ENCODE assay signal across 9 mouse cellular contexts in the genomic region with DNA sequence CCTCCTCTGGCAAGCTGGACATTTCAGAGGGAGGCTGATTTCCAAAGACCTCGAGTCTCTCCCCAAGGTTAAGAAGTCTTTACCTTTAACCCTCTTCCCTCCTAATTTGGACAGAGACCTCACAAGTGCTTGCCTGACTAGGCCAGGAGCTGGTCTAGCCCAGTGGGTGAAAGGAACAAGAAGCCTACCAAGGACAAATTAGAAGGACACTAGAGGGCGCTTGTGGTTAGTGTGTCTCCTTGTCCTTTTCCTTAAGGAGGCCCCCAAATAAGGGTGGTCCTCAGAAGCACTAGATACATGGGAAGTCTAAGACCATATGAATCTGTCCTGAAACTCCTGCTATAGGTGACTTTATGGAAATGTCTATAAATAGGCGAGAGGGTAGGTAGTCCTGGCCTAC. TPM values are rescaled to one million over a fixed set of nuclear protein-coding genes. Genes with fewer than 3 reads are reported as not detected.
DNase-seq lines count a peak whose midpoint lies in the region; ATAC-seq lines count a peak whose summit lies in the region.
"Had no signal": no experiment of that assay in that cellular context is flagged by ENCODE, and none has a peak within 500 bp of the region (broad histone marks: within the 10 kb centered on the region; RNA-seq: fewer than 3 reads in every experiment).

No protein-coding gene starts in this region.

- peak; percentile 52 for DNase-seq in CD4-positive, CD25-positive, alpha-beta regulatory T cell, adult 2 months (ENCODE audit: low read depth, low spot score)
- peak; percentile 23 for DNase-seq in left cerebral cortex, postnatal 4 days
- no peak for DNase-seq in left cerebral cortex, adult 8-10 months (ENCODE audit: low spot score in 2 of 2)
- peak; percentile 57 for DNase-seq in adipocyte (ENCODE audit: low spot score)
- peak; percentile 61 for DNase-seq in induced T-regulatory cell, adult 2 months (ENCODE audit: low read depth)
- DNase-seq in thymus, postnatal 25 days: peak; percentile 30
- DNase-seq in spleen, postnatal 14 days (ENCODE audit: low spot score in 2 of 2): no peak
- DNase-seq: liver, embryonic 13.5 days had no signal

- ATAC-seq in CD4-positive, CD25-positive, alpha-beta regulatory T cell, adult 4 months: no peak

- intact Hi-C loops in left cerebral cortex, postnatal 4 days (cut with DNase I): loop anchor here (5.0 kb wide), 1 partner anchor 95 kb away; the partner anchor contains the start of gene Smarcc2

RNA-seq across cellular contexts. Expression of gene Coq10a, which starts 6.2 kb away (rescaled TPM):
- polyA plus RNA-seq in CD4-positive, CD25-positive, alpha-beta regulatory T cell, adult 4 months (2017; shearing (Covaris generic)): 10 to 100 TPM; 14.5 to 15.7 TPM
- total RNA-seq in left cerebral cortex, postnatal 4 days (2021): 10 to 100 TPM; 57.7 to 58.1 TPM
- total RNA-seq in left cerebral cortex, adult 8-10 months (2022): 10 to 100 TPM; 59.3 to 62.4 (median 61.5) TPM

RNA-seq across cellular contexts. Expression of gene Ankrd52, which starts 14.3 kb away (rescaled TPM):
- 1 to 10 TPM; 2.3 to 3.3 TPM for polyA plus RNA-seq in CD4-positive, CD25-positive, alpha-beta regulatory T cell, adult 4 months (2017; shearing (Covaris generic))
- 10 to 100 TPM; 84.9 to 85.5 TPM for total RNA-seq in left cerebral cortex, postnatal 4 days (2021)
- 10 to 100 TPM; 41.2 to 49.0 (median 44.8) TPM for total RNA-seq in left cerebral cortex, adult 8-10 months (2022)

RNA-seq across cellular contexts. Expression of gene Cs, which starts 25.0 kb away (rescaled TPM):
- polyA plus RNA-seq in CD4-positive, CD25-positive, alpha-beta regulatory T cell, adult 4 months (2017; shearing (Covaris generic)): 100 to 1,000 TPM; 124 to 182 TPM
- total RNA-seq in left cerebral cortex, postnatal 4 days (2021): 100 to 1,000 TPM; 236 to 250 TPM
- 100 to 1,000 TPM; 221 to 239 (median 230) TPM for total RNA-seq in left cerebral cortex, adult 8-10 months (2022)

RNA-seq across cellular contexts. Expression of gene Slc39a5, which starts 38.5 kb away (rescaled TPM):
- polyA plus RNA-seq in CD4-positive, CD25-positive, alpha-beta regulatory T cell, adult 4 months (2017; shearing (Covaris generic)): not detected
- total RNA-seq in left cerebral cortex, postnatal 4 days (2021): under 1 TPM; 0.40 to 0.42 TPM
- under 1 TPM in 3 of 4 experiments, not detected in 1; 0.27 to 0.61 (median 0.59) TPM for total RNA-seq in left cerebral cortex, adult 8-10 months (2022)

RNA-seq across cellular contexts. Expression of gene Cnpy2, which starts 40.3 kb away (rescaled TPM):
- polyA plus RNA-seq in CD4-positive, CD25-positive, alpha-beta regulatory T cell, adult 4 months (2017; shearing (Covaris generic)): 100 to 1,000 TPM; 116 to 120 TPM
- 10 to 100 TPM; 81.0 to 86.0 TPM for total RNA-seq in left cerebral cortex, postnatal 4 days (2021)
- 10 to 100 TPM; 66.6 to 76.7 (median 67.6) TPM for total RNA-seq in left cerebral cortex, adult 8-10 months (2022)

Comparison
In these comparisons a context has a peak if more than half of its experiments do, and no peak if none do; other contexts are left out.
1. DNase-seq: peak in CD4-positive, CD25-positive, alpha-beta regulatory T cell, adult 2 months (single experiment), left cerebral cortex, postnatal 4 days (single experiment), adipocyte (single experiment), induced T-regulatory cell, adult 2 months (single experiment) and thymus, postnatal 25 days (single experiment); none in left cerebral cortex, adult 8-10 months (0 of 2) and spleen, postnatal 14 days (0 of 2).